Mouse (Mus musculus) thymus, adult 2 months (tissue): ENCODE results near the gene Manba. TPM values are rescaled to one million over a fixed set of nuclear protein-coding genes. Genes with fewer than 3 reads are reported as not detected.
A peak's percentile ranks its signal among the peaks of the same experiment; 100 is the strongest.

Source experiments
- DNase-seq: peaks from one replicate; pipeline ENCODE4 v3.0.0; 2021
- H3K27ac ChIP-seq: fragments of 200-500 bp; 2 replicates; pipeline ENCODE4 v1.5.1; 2012; ENCODE audit warnings: low read length, control low read depth; ENCODE audit not compliant: control insufficient read depth, insufficient read depth
- H3K27me3 ChIP-seq: fragments of 200-500 bp; 2 replicates; pipeline ENCODE4 v1.6.1; 2012; ENCODE audit warnings: mild to moderate bottlenecking, low read length, moderate library complexity, mixed read lengths; ENCODE audit not compliant: control insufficient read depth, insufficient read depth
- H3K36me3 ChIP-seq: fragments of 200-500 bp; 2 replicates; pipeline ENCODE4 v1.6.1; 2012; ENCODE audit warnings: mild to moderate bottlenecking, low read length, moderate library complexity; ENCODE audit not compliant: control insufficient read depth, insufficient read depth
- H3K4me1 ChIP-seq: fragments of 200-500 bp; replicated peaks from 2 replicates; pipeline ENCODE4 v1.6.1; 2012; ENCODE audit warnings: low read length; ENCODE audit not compliant: control insufficient read depth, insufficient read depth
- H3K4me3 ChIP-seq: fragments of 200-500 bp; 2 replicates; pipeline ENCODE4 v1.5.1; 2012; ENCODE audit warnings: mild to moderate bottlenecking, low read length, control low read depth, moderate library complexity; ENCODE audit not compliant: control insufficient read depth, insufficient read depth
- CTCF ChIP-seq: fragments of 200-500 bp; IDR thresholded peaks from 2 replicates; pipeline ENCODE4 v1.5.1; 2012; ENCODE audit warnings: mild to moderate bottlenecking, control low read depth, low read length, moderate library complexity, borderline replicate concordance; ENCODE audit not compliant: control insufficient read depth, poor library complexity, insufficient read depth; ENCODE audit errors: extremely low read depth
- POLR2A ChIP-seq: fragments of 200-500 bp; IDR thresholded peaks from 2 replicates; pipeline ENCODE4 v1.6.1; 2012; ENCODE audit warnings: mild to moderate bottlenecking, low read length, control low read depth, moderate library complexity; ENCODE audit not compliant: control insufficient read depth, poor library complexity, insufficient read depth; ENCODE audit errors: extremely low read depth
- WGBS: fragments of 180-500 bp; shearing (Covaris S2); methylation state at CpG from one replicate; pipeline ENCODE4 v1.1.7; 2018; 5-methylcytosine and 5-hydroxymethylcytosine counted together
- polyA plus RNA-seq: library from polyadenylated mRNA; depleted of rRNA; stranded (reverse); fragments of >200 nt; gene quantifications from 2 replicates; pipeline ENCODE4 v1.2.3, GENCODE M21; 2012; rRNA removed

The Manba gene
- polyA plus RNA-seq, 1 experiment = 7.2 TPM

DNA sequence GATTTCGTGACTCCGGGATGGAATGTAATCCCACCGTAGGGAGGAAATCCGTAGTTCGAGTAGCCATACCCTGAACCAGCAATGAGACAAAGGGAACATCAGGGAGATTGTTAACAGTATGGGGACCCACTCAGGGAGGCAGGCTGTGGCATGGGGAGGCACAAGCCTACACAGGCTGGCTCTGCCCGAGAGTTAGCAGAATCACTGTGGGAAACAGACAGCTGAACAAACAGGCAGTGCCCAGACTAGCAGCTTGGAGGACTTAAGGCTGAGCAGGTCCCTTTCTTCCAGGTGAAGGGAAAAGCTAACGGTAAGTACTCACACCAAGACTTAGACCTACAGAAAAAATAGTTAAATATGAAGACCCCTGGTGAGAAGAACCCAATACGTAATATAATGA, 121.2 kb downstream of the Manba start:
- WGBS = 81% methylated on average over 8 of the region's 8 CpGs
- Histone ChIP-seq H3K36me3 (0 out of 2 replicates have a peak, but pooled peaks cover 4% of the 10 kb centered on the region), H3K4me1 (peaks cover 43% of the 10 kb centered on the region), H3K27ac (peak overlapping the region; percentile 1; the same call in 1 of the 2 replicates), H3K27me3 (no peaks in the 10 kb centered on the region), H3K4me3 (no peak overlapping the region)
- TF ChIP-seq CTCF (no peak), POLR2A (no peak)
- DNase-seq = no peak

GRCm38 (mm10) chr3:135607021-135607420, 121.6 kb downstream of the Manba start:
- Histone ChIP-seq H3K4me3 (no peak overlapping the region), H3K27ac (peak overlapping the region; percentile 40; the same call in 1 of the 2 replicates), H3K27me3 (no peaks in the 10 kb centered on the region), H3K36me3 (peaks cover 4% of the 10 kb centered on the region; the same call in 1 of the 2 replicates), H3K4me1 (peaks cover 40% of the 10 kb centered on the region)
- no peak for DNase-seq
- TF ChIP-seq POLR2A (no peak), CTCF (no peak)
- WGBS = 7% methylated on average over 9 of the region's 9 CpGs

- 4% methylated on average over 24 of the region's 24 CpGs for WGBS
- Histone ChIP-seq H3K4me1 (peaks cover 33% of the 10 kb centered on the region), H3K27ac (peak overlapping the region; percentile 46; the same call in 1 of the 2 replicates), H3K27me3 (no peaks in the 10 kb centered on the region), H3K36me3 (peaks cover 12% of the 10 kb centered on the region), H3K4me3 (peak overlapping the region; percentile 55)
- TF ChIP-seq POLR2A (no peak), CTCF (no peak)
- peak; percentile 48 for DNase-seq
Observed at GRCm38 (mm10) chr3:135607660-135608473, 122.5 kb downstream of the Manba start.

- Histone ChIP-seq H3K4me1 (peaks cover 16% of the 10 kb centered on the region), H3K36me3 (peaks cover 20% of the 10 kb centered on the region), H3K27me3 (no peaks in the 10 kb centered on the region), H3K27ac (no peak overlapping the region), H3K4me3 (no peak overlapping the region)
- DNase-seq = no peak
- no peak for TF ChIP-seq CTCF
- TF ChIP-seq POLR2A = no peak
- WGBS = 13% methylated on average over 3 of the region's 3 CpGs
Observed at GRCm38 (mm10) chr3:135610221-135610620, 124.8 kb downstream of the Manba start.

DNA sequence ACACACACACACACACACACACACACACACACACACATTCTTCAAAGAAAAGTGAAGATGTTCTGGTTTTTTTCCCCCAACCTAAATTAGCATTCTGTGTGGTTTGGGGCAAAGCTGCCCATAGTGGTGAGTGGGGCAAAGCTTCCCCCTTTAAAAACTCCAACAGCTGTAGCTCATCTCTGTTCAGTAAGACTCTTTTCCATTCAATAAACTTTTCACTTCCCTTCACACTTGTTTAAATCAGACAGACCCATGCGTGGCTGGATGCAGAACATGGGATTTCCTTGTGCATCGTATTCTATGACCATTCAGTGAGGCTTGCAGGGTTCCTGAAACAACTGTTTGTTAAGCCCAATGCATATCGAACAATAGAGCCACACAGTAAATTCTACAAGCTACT, 129.0 kb downstream of the Manba start:
- no peak overlapping the region for H3K27ac ChIP-seq
- DNase-seq = no peak
- no peak overlapping the region for H3K4me3 ChIP-seq
- TF ChIP-seq POLR2A (no peak), CTCF (no peak)
- WGBS = 71% methylated on average over 3 of the region's 3 CpGs
- no peaks in the 10 kb centered on the region for H3K27me3 ChIP-seq
- peaks cover 39% of the 10 kb centered on the region for H3K36me3 ChIP-seq
- peaks cover 4% of the 10 kb centered on the region for H3K4me1 ChIP-seq

DNA sequence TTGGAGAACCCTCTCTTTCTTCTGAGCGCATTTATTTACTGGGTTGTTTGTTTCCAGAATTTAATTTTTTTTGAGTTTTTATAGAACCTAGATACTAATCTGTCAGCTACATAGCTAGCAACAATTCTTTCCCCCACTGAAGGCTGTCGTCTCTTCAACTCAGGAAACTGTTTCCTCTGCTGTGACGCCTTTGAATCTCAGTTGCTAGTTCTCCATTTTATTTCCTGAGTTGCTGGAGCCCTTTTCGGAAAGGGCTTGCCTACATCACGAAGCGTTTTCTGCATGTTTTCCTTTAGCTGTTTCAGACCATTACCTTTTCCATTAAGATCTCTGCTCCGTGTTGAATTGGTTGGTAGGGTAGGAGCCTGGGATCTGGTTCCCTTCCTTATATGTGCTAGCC, 131.3 kb downstream of the Manba start:
- DNase-seq = no peak
- H3K36me3 ChIP-seq = peaks cover 39% of the 10 kb centered on the region
- TF ChIP-seq POLR2A = no peak
- WGBS = 27% methylated on average over 7 of the region's 7 CpGs
- H3K27me3 ChIP-seq = no peaks in the 10 kb centered on the region
- no peak overlapping the region for H3K27ac ChIP-seq
- H3K4me1 ChIP-seq = no peaks in the 10 kb centered on the region
- H3K4me3 ChIP-seq = no peak overlapping the region

Other genes with a start within 250 kb of the Manba start
- 0.37 and 0.40 TPM in 2 replicates for gene Bdh2, start 204.4 kb upstream of the Manba start, polyA plus RNA-seq
- 0.71 and 0.73 TPM in 2 replicates for gene Slc9b2, start 177.9 kb upstream of the Manba start, polyA plus RNA-seq
- not detected in 2 replicates for gene Slc9b1, start 137.6 kb upstream of the Manba start, polyA plus RNA-seq
- 39.3 and 50.4 TPM in 2 replicates for gene Cisd2, start 61.7 kb upstream of the Manba start, polyA plus RNA-seq
- gene Ube2d3, start 47.5 kb upstream of the Manba start, polyA plus RNA-seq = 552 and 608 TPM in 2 replicates
- 159 and 161 TPM in 2 replicates for gene Nfkb1, start 205.9 kb downstream of the Manba start, polyA plus RNA-seq